Mouse (Mus musculus): ENCODE data around the gene Elfn1.

DNA sequence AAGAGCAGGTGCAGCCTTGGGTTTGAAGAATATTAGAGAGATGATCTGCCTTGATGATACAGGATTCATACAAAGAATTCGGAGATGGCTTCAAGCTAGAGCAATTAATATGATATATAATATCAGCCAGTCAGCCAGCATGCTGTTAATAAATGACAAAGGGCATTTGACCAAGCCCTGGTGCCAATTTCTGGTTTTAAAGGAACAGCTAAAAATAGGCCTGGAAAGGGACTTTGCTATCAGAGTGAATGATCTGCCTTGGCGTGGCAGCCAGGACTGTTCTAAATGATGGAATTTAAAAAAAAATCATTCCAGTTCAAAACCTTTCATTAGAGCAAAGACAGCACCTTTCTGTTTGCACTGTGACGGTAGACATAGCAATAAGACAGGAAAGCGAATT, 52.0 kb downstream of the Elfn1 start:
- TF ChIP-seq CTCF (IDR thresholded peaks at IDR 0.05; ENCODE audit: extremely low read depth, insufficient read length, insufficient replicate concordance, low read depth, low read length) (no peak), POLR2A (IDR thresholded peaks at IDR 0.05; ENCODE audit: low read depth, low read length) (no peak)

All from small intestine, adult 2 months (tissue).